Mouse (Mus musculus) G1E (cell line): ENCODE data around the gene Zfp94.

Experiments
- CTCF ChIP-seq: IDR thresholded peaks from 2 replicates; pipeline ENCODE4 v1.5.1; 2012; ENCODE audit warnings: low read depth, low read length, inconsistent platforms, mixed read lengths
- GATA1 ChIP-seq: IDR thresholded peaks from 2 replicates; pipeline ENCODE4 v1.6.1; 2012; ENCODE audit warnings: borderline replicate concordance, low read length, inconsistent platforms, mixed read lengths
- GATA2 ChIP-seq: IDR thresholded peaks from 2 replicates; pipeline ENCODE4 v1.6.1; 2012; ENCODE audit warnings: low read depth, low read length, inconsistent platforms, borderline replicate concordance
- POLR2AphosphoS5 ChIP-seq: IDR thresholded peaks from 2 replicates; pipeline ENCODE4 v1.6.1; 2012; ENCODE audit warnings: low read depth, low read length, inconsistent platforms; ENCODE audit not compliant: insufficient replicate concordance

DNA sequence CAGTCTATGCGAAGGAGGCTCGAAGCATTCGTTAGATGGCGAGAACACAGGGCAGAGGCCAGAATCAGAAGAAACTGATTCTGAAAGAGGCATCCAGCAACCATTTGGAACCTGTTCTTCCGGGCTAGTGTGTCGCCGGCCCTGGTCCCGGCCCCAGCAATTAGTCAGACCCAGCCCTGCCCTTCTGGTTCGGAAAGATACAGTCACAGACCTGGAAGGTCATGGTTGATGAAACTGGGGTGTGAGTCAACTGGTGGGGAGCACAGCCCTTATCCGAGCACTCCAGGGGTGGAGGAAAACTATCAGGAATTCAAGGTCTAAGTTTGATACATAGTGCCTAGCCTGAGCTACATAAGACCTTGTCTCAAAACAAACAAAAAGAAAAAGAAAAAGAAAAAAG lies 39.6 kb upstream of the Zfp94 start:
- TF ChIP-seq CTCF (no peak), GATA1 (no peak), GATA2 (no peak), POLR2AphosphoS5 (no peak)
